Mouse (Mus musculus) liver, embryonic 15.5 days (tissue): ENCODE data around the gene Tnip2. TPM values are rescaled to one million over a fixed set of nuclear protein-coding genes. Genes with fewer than 3 reads are reported as not detected.
A peak's percentile ranks its signal among the peaks of the same experiment; 100 is the strongest.

ENCODE experiments used
- ATAC-seq: fragments of 200-750 bp; cut with Nextera tagmentation; 2 replicates; pipeline ENCODE4 v1.8.0; 2017; ENCODE audit warnings: moderate number of reproducible peaks, mild to moderate bottlenecking, moderate library complexity; ENCODE audit not compliant: insufficient read depth
- H3K27ac ChIP-seq: fragments of 300-500 bp; sonication (generic); replicated peaks from 2 replicates; pipeline ENCODE4 v1.5.1; 2015; ENCODE audit warnings: mild to moderate bottlenecking, inconsistent platforms
- H3K27me3 ChIP-seq: fragments of 300-500 bp; sonication (generic); 2 replicates; pipeline ENCODE4 v1.6.1; 2015; ENCODE audit warnings: mild to moderate bottlenecking, inconsistent platforms
- H3K36me3 ChIP-seq: fragments of 300-500 bp; sonication (generic); replicated peaks from 2 replicates; pipeline ENCODE4 v1.6.1; 2015; ENCODE audit warnings: moderate library complexity, mild to moderate bottlenecking, inconsistent platforms
- H3K4me1 ChIP-seq: fragments of 300-500 bp; sonication (generic); replicated peaks from 2 replicates; pipeline ENCODE4 v1.6.1; 2015; ENCODE audit warnings: inconsistent platforms
- H3K4me2 ChIP-seq: fragments of 300-500 bp; sonication (generic); 2 replicates; pipeline ENCODE4 v1.6.1; 2015; ENCODE audit warnings: moderate library complexity, mild to moderate bottlenecking, inconsistent platforms
- H3K4me3 ChIP-seq: fragments of 300-500 bp; sonication (generic); replicated peaks from 2 replicates; pipeline ENCODE4 v1.5.1; 2015; ENCODE audit warnings: mild to moderate bottlenecking, inconsistent platforms
- H3K9ac ChIP-seq: fragments of 300-500 bp; sonication (generic); 2 replicates; pipeline ENCODE4 v1.6.1; 2015; ENCODE audit warnings: moderate library complexity, mild to moderate bottlenecking, inconsistent platforms
- H3K9me3 ChIP-seq: fragments of 300-500 bp; sonication (generic); replicated peaks from 2 replicates; pipeline ENCODE4 v1.6.1; 2016; ENCODE audit warnings: inconsistent platforms
- WGBS: fragments of 180-500 bp; shearing (Covaris S2); methylation state at CpG from one replicate; pipeline ENCODE4 v1.1.7; 2015; ENCODE audit warnings: mixed read lengths; ENCODE audit not compliant: insufficient replicate concordance; 5-methylcytosine and 5-hydroxymethylcytosine counted together
- polyA plus RNA-seq: library from polyadenylated mRNA; unstranded; fragments of >200 nt; fragmentation: Nextera tagmentation; extraction: Ambion mirVana; gene quantifications from 2 replicates; pipeline ENCODE4 v1.2.1, GENCODE M21; 2015

Tnip2 gene
- polyA plus RNA-seq, 1 experiment from 2014 or later: 5.5 TPM

GRCm38 (mm10) chr5:34523958-34524485, 10.2 kb upstream of the Tnip2 start:
- Histone ChIP-seq H3K4me2 (no peak overlapping the region), H3K4me3 (no peak overlapping the region), H3K36me3 (no peaks in the 10 kb centered on the region), H3K27me3 (0 out of 2 replicates have a peak, but pooled peaks cover 15% of the 10 kb centered on the region), H3K27ac (no peak overlapping the region), H3K9ac (no peak overlapping the region), H3K9me3 (no peaks in the 10 kb centered on the region), H3K4me1 (peaks cover 59% of the 10 kb centered on the region)
- 39% methylated on average over 4 of the region's 4 CpGs for WGBS
- no peak for ATAC-seq

- 0 out of 2 replicates have a peak, but pooled peaks cover 9% of the 10 kb centered on the region for H3K27me3 ChIP-seq
- H3K27ac ChIP-seq: no peak overlapping the region
- 56% methylated on average over 3 of the region's 3 CpGs for WGBS
- no peaks in the 10 kb centered on the region for H3K36me3 ChIP-seq
- no peak overlapping the region for H3K4me3 ChIP-seq
- H3K9me3 ChIP-seq: no peaks in the 10 kb centered on the region
- no peak for ATAC-seq
- H3K4me2 ChIP-seq: no peak overlapping the region
- no peak overlapping the region for H3K9ac ChIP-seq
- H3K4me1 ChIP-seq: peaks cover 41% of the 10 kb centered on the region
Measured at GRCm38 (mm10) chr5:34521337-34521736, 7.5 kb upstream of the Tnip2 start.

GRCm38 (mm10) chr5:34520458-34521209, 6.8 kb upstream of the Tnip2 start:
- Histone ChIP-seq H3K9ac (no peak overlapping the region), H3K36me3 (no peaks in the 10 kb centered on the region), H3K4me2 (no peak overlapping the region), H3K27ac (peak overlapping the region; percentile 11; the same call in 1 of the 2 replicates), H3K4me1 (peaks cover 34% of the 10 kb centered on the region), H3K9me3 (no peaks in the 10 kb centered on the region), H3K27me3 (0 out of 2 replicates have a peak, but pooled peaks cover 9% of the 10 kb centered on the region), H3K4me3 (no peak overlapping the region)
- 19% methylated on average over 11 of the region's 11 CpGs for WGBS
- no peak for ATAC-seq

- Histone ChIP-seq H3K4me3 (no peak overlapping the region), H3K4me2 (no peak overlapping the region), H3K27me3 (0 out of 2 replicates have a peak, but pooled peaks cover 8% of the 10 kb centered on the region), H3K36me3 (no peaks in the 10 kb centered on the region), H3K27ac (peak overlapping the region; percentile 25; the same call in 1 of the 2 replicates), H3K9me3 (no peaks in the 10 kb centered on the region), H3K9ac (no peak overlapping the region), H3K4me1 (peaks cover 37% of the 10 kb centered on the region)
- no peak for ATAC-seq
- 69% methylated on average over 9 of the region's 9 CpGs for WGBS
Measured at GRCm38 (mm10) chr5:34519389-34519910, 5.7 kb upstream of the Tnip2 start.

- Histone ChIP-seq H3K4me1 (peaks cover 48% of the 10 kb centered on the region), H3K9ac (no peak overlapping the region)
- 12% methylated on average over 3 of the region's 3 CpGs for WGBS
Measured at GRCm38 (mm10) chr5:34517913-34518312, 4.1 kb upstream of the Tnip2 start.

GRCm38 (mm10) chr5:34515096-34515495, 1.3 kb upstream of the Tnip2 start:
- Histone ChIP-seq H3K4me1 (peaks cover 40% of the 10 kb centered on the region), H3K9me3 (no peaks in the 10 kb centered on the region), H3K9ac (no peak overlapping the region), H3K27me3 (peaks cover 12% of the 10 kb centered on the region; the same call in 1 of the 2 replicates), H3K36me3 (no peaks in the 10 kb centered on the region), H3K4me3 (no peak overlapping the region), H3K27ac (no peak overlapping the region), H3K4me2 (no peak overlapping the region)
- no peak for ATAC-seq

More at GRCm38 (mm10) chr5:34517913-34518312, 4.1 kb upstream of the Tnip2 start:
- ATAC-seq: no peak
- Histone ChIP-seq H3K4me3 (no peak overlapping the region), H3K9me3 (no peaks in the 10 kb centered on the region), H3K27ac (no peak overlapping the region), H3K27me3 (peaks cover 7% of the 10 kb centered on the region; the same call in 1 of the 2 replicates), H3K36me3 (no peaks in the 10 kb centered on the region), H3K4me2 (no peak overlapping the region)

GRCm38 (mm10) chr5:34514218-34514566, 401 bp upstream of the Tnip2 start:
- 12% methylated on average over 7 of the region's 7 CpGs for WGBS
- H3K4me2 ChIP-seq: peak overlapping the region; percentile 99
- H3K27ac ChIP-seq: peak overlapping the region; percentile 31; the same call in 1 of the 2 replicates
- peaks cover 12% of the 10 kb centered on the region; the same call in 1 of the 2 replicates for H3K27me3 ChIP-seq
- no peaks in the 10 kb centered on the region for H3K36me3 ChIP-seq
- H3K9ac ChIP-seq: peak overlapping the region; percentile 55
- H3K4me1 ChIP-seq: peaks cover 34% of the 10 kb centered on the region
- ATAC-seq: peak; percentile 37
- peak overlapping the region; percentile 73 for H3K4me3 ChIP-seq
- no peaks in the 10 kb centered on the region for H3K9me3 ChIP-seq

- peaks cover 27% of the 10 kb centered on the region for H3K4me1 ChIP-seq
- H3K27ac ChIP-seq: no peak overlapping the region
- no peak overlapping the region for H3K4me3 ChIP-seq
- peaks cover 12% of the 10 kb centered on the region; the same call in 1 of the 2 replicates for H3K27me3 ChIP-seq
- H3K9ac ChIP-seq: no peak overlapping the region
- 81% methylated on average over 3 of the region's 3 CpGs for WGBS
- no peaks in the 10 kb centered on the region for H3K36me3 ChIP-seq
- ATAC-seq: no peak
- H3K9me3 ChIP-seq: no peaks in the 10 kb centered on the region
- H3K4me2 ChIP-seq: peak overlapping the region; percentile 99; the same call in 1 of the 2 replicates
Measured at GRCm38 (mm10) chr5:34512486-34512885, 1.3 kb downstream of the Tnip2 start.

- ATAC-seq: no peak
Measured at GRCm38 (mm10) chr5:34502821-34503220, 11.0 kb downstream of the Tnip2 start.

GRCm38 (mm10) chr5:34502411-34502810, 11.4 kb downstream of the Tnip2 start:
- Histone ChIP-seq H3K4me1 (0 out of 2 replicates have a peak, but pooled peaks cover 4% of the 10 kb centered on the region), H3K4me3 (no peak overlapping the region), H3K4me2 (no peak overlapping the region), H3K9me3 (no peaks in the 10 kb centered on the region), H3K27ac (no peak overlapping the region), H3K27me3 (no peaks in the 10 kb centered on the region), H3K9ac (no peak overlapping the region), H3K36me3 (0 out of 2 replicates have a peak, but pooled peaks cover 3% of the 10 kb centered on the region)
- WGBS: 81% methylated on average over 1 of the region's 1 CpGs
- no peak for ATAC-seq

More at GRCm38 (mm10) chr5:34502821-34503220, 11.0 kb downstream of the Tnip2 start:
- H3K4me2 ChIP-seq: no peak overlapping the region
- H3K27ac ChIP-seq: no peak overlapping the region
- no peaks in the 10 kb centered on the region for H3K27me3 ChIP-seq
- no peak overlapping the region for H3K9ac ChIP-seq
- 0 out of 2 replicates have a peak, but pooled peaks cover 4% of the 10 kb centered on the region for H3K4me1 ChIP-seq
- H3K36me3 ChIP-seq: 0 out of 2 replicates have a peak, but pooled peaks cover 3% of the 10 kb centered on the region
- WGBS: 56% methylated on average over 6 of the region's 6 CpGs
- no peaks in the 10 kb centered on the region for H3K9me3 ChIP-seq
- no peak overlapping the region for H3K4me3 ChIP-seq

GRCm38 (mm10) chr5:34501588-34501987, 12.2 kb downstream of the Tnip2 start:
- H3K4me3 ChIP-seq: no peak overlapping the region
- no peaks in the 10 kb centered on the region for H3K9me3 ChIP-seq
- no peaks in the 10 kb centered on the region for H3K27me3 ChIP-seq
- peaks cover 6% of the 10 kb centered on the region; the same call in 1 of the 2 replicates for H3K4me1 ChIP-seq
- no peak overlapping the region for H3K9ac ChIP-seq
- ATAC-seq: no peak
- H3K36me3 ChIP-seq: 0 out of 2 replicates have a peak, but pooled peaks cover 3% of the 10 kb centered on the region
- WGBS: 71% methylated on average over 3 of the region's 3 CpGs
- no peak overlapping the region for H3K4me2 ChIP-seq
- no peak overlapping the region for H3K27ac ChIP-seq
